Mouse (Mus musculus) cerebellum, adult 2 months (tissue): Measurements from ENCODE around the gene Galm.

Source experiments
- CTCF ChIP-seq: fragments of 200-500 bp; IDR thresholded peaks from 2 replicates; pipeline ENCODE4 v1.5.1; 2011; ENCODE audit warnings: low read depth, mild to moderate bottlenecking, control low read depth, low read length, moderate library complexity, borderline replicate concordance; ENCODE audit not compliant: insufficient read depth
- POLR2A ChIP-seq: fragments of 200-500 bp; IDR thresholded peaks from 2 replicates; pipeline ENCODE4 v1.6.1; 2011; ENCODE audit warnings: low read length, control low read depth, borderline replicate concordance; ENCODE audit not compliant: insufficient read depth

DNA sequence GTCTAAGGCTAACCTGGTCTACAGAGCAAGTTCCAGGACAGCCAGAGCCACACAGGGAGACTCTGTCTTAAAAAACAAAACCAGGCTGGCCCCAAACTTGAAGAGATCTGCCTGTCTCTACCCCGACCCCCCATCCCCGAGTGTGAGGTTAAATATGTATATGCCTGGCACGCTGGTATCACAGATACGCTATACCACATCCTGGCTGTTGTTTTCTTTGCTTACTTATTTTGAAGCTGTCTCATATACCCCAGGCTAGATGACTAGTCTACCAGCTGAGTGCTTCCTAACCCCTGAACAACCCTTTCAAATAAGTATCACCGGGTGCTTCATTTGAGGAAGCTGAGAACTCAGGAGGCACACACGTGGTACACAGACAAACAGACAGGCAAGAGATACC, 42.5 kb downstream of the Galm start:
- TF ChIP-seq CTCF (no peak), POLR2A (no peak)
